33 mouse cellular contexts compared by ENCODE assay signal in the genomic region with DNA sequence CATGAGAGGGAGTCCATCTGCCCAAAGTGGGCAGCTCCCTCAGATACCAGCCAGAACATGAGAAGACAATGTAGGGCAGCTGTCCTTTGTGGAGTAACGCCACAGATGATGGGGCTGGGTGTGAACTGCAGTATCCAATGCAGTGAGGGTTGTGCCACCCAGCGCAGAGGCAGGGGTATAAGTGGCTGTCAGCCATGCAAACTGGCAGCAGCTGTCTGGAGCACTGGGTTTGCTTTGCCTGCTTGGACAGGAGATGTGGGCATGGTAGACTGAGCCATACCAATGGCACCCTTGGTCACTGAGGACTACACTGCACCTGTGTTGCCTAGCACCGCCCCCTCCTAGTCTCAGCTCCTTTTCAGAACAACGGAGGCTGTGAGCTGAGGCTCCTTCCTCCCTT.
"Had no signal": no experiment of that assay in that cellular context is flagged by ENCODE, and none has a peak within 500 bp of the region (broad histone marks: within the 10 kb centered on the region; RNA-seq: fewer than 3 reads in every experiment).

No protein-coding gene starts in this region.

- H3K4me1 ChIP-seq: heart, embryonic 10.5 days; heart, embryonic 13.5 days; heart, embryonic 15.5 days; hindbrain, embryonic 10.5 days; hindbrain, embryonic 12.5 days; hindbrain, embryonic 13.5 days; hindbrain, embryonic 15.5 days; intestine, embryonic 15.5 days; kidney, embryonic 15.5 days had no signal

- H3K4me2 ChIP-seq: heart, embryonic 11.5 days; heart, embryonic 13.5 days; heart, embryonic 15.5 days; hindbrain, embryonic 12.5 days; hindbrain, embryonic 13.5 days; hindbrain, embryonic 14.5 days; hindbrain, embryonic 15.5 days; intestine, embryonic 15.5 days; kidney, embryonic 15.5 days had no signal

- ATAC-seq: hindbrain, embryonic 16.5 days; hindbrain, postnatal 0 days; inflammation-experienced regulatory T-cells, adult 6 months; intestine, embryonic 15.5 days; intestine, embryonic 16.5 days; intestine, postnatal 0 days had no signal

- H3K4me3 ChIP-seq: heart, embryonic 10.5 days; heart, embryonic 13.5 days; heart, embryonic 15.5 days; hindbrain, embryonic 10.5 days; hindbrain, embryonic 12.5 days; hindbrain, embryonic 13.5 days; hindbrain, embryonic 15.5 days; intestine, embryonic 15.5 days; kidney, embryonic 15.5 days; layer of hippocampus, adult 2 months; left cerebral cortex, adult 2 months had no signal

- H3K27ac ChIP-seq: heart, embryonic 10.5 days; heart, embryonic 13.5 days; heart, embryonic 15.5 days; hindbrain, embryonic 10.5 days; hindbrain, embryonic 12.5 days; hindbrain, embryonic 13.5 days; hindbrain, embryonic 14.5 days; hindbrain, embryonic 15.5 days; hindbrain, postnatal 0 days; intestine, embryonic 15.5 days; kidney, embryonic 15.5 days; kidney, postnatal 0 days; layer of hippocampus, adult 2 months; left cerebral cortex, adult 2 months had no signal

- H3K9me3 ChIP-seq: heart, embryonic 10.5 days; heart, embryonic 13.5 days; heart, embryonic 15.5 days; hindbrain, embryonic 10.5 days; hindbrain, embryonic 12.5 days; hindbrain, embryonic 13.5 days; hindbrain, embryonic 15.5 days; intestine, embryonic 15.5 days; kidney, embryonic 15.5 days had no signal

- H3K9ac ChIP-seq: heart, embryonic 13.5 days; heart, embryonic 15.5 days; hindbrain, embryonic 12.5 days; hindbrain, embryonic 13.5 days; hindbrain, embryonic 14.5 days; hindbrain, embryonic 15.5 days; intestine, embryonic 15.5 days; kidney, embryonic 15.5 days had no signal

- H3K36me3 ChIP-seq: heart, embryonic 10.5 days; heart, embryonic 13.5 days; heart, embryonic 15.5 days; hindbrain, embryonic 10.5 days; hindbrain, embryonic 12.5 days; hindbrain, embryonic 13.5 days; hindbrain, embryonic 15.5 days; intestine, embryonic 15.5 days; kidney, embryonic 15.5 days had no signal

- H3K27me3 ChIP-seq: heart, embryonic 15.5 days; hindbrain, embryonic 12.5 days; hindbrain, embryonic 13.5 days; hindbrain, embryonic 15.5 days; intestine, embryonic 15.5 days; kidney, embryonic 15.5 days had no signal

- DNase-seq: heart, postnatal 10 days; heart, postnatal 14 days; heart, postnatal 36 days; heart, postnatal 4 days; kidney, adult 11 months; kidney, adult 2 months; kidney, adult 8-10 months; kidney, adult 9 months; kidney, postnatal 14 days; kidney, postnatal 25 days; kidney, postnatal 36 days; kidney, postnatal 4 days; layer of hippocampus, adult 9-11 months; layer of hippocampus, postnatal 36 days had no signal
